Mouse (Mus musculus) megakaryocyte, embryonic 14.5 days (primary cell): ENCODE data around the gene Glra4.

Experiments used
- FLI1 ChIP-seq: IDR thresholded peaks from 2 replicates; pipeline ENCODE4 v1.6.1; 2012; ENCODE audit warnings: low read length, inconsistent platforms, mixed read lengths
- GATA1 ChIP-seq: IDR thresholded peaks from 3 replicates; pipeline ENCODE4 v1.6.1; 2012; ENCODE audit warnings: mixed read lengths, low read length, inconsistent platforms, borderline replicate concordance

DNA sequence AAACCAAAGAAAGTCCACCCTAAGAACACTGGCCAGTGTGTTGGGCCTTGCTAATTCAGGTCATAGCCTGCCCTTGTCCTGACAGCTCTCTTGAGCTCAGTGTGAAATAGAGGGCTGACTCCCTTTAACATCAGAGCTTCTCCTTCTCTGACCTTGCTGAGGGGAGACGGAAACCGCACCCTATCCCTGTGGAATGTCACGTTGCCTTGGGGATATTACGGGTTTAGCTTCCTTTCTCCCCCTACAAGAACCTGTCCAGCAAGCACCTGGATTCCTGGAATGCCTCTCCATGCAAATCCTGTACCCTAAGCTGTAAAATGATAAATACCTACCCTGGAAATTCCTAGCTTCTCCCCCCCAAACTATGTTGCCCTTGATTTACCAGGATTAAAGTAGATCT is 9.5 kb upstream of the Glra4 start:
- TF ChIP-seq GATA1 (no peak), FLI1 (no peak)
